ENCODE assay signal across 27 mouse cellular contexts in the genomic region with DNA sequence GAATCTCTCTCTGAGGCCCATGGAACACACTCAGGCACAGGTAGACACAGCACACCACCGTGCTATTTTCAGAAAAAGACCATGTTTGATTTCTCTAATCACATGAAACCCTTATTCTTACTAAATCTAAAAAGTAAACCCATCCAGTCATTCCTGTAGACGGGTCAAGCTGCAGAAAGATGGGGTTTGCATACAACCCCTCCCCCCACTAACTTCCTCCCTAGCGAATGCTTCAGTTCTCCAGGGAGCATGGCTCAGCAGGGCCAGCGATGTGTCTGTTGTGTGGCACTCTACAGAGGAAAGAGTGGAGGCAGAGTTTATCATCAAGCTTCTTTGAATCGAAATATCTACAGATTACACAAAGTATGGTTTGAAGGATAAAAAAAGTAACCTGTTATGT.
"Had no signal": no experiment of that assay in that cellular context is flagged by ENCODE, and none has a peak within 500 bp of the region (broad histone marks: within the 10 kb centered on the region; RNA-seq: fewer than 3 reads in every experiment).

No protein-coding gene starts in this region.

- H3K27ac ChIP-seq: embryonic facial prominence, embryonic 10.5 days; embryonic facial prominence, embryonic 12.5 days; embryonic facial prominence, embryonic 13.5 days; embryonic facial prominence, embryonic 15.5 days; forebrain, embryonic 10.5 days; forebrain, embryonic 13.5 days; forebrain, embryonic 15.5 days; gastrocnemius, adult 2 months; heart, adult 2 months; heart, embryonic 10.5 days had no signal

- DNase-seq: cerebellum, adult 9-10 months; cerebellum, adult 9-11 months; cerebellum, postnatal 10 days; cerebellum, postnatal 14 days; cerebellum, postnatal 25 days; embryo, embryonic 11 days; forebrain, postnatal 0 days; gastrocnemius, adult 2 months; gastrocnemius, postnatal 10 days; gastrocnemius, postnatal 14 days; gastrocnemius, postnatal 25 days; gastrocnemius, postnatal 36 days; heart, adult 18-20 months; heart, adult 2 months had no signal

- H3K4me2 ChIP-seq: embryonic facial prominence, embryonic 12.5 days; embryonic facial prominence, embryonic 13.5 days; embryonic facial prominence, embryonic 15.5 days; forebrain, embryonic 13.5 days; forebrain, embryonic 15.5 days; heart, embryonic 11.5 days; heart, embryonic 12.5 days had no signal

- H3K27me3 ChIP-seq: embryonic facial prominence, embryonic 12.5 days; embryonic facial prominence, embryonic 13.5 days; embryonic facial prominence, embryonic 15.5 days; forebrain, embryonic 13.5 days; forebrain, embryonic 15.5 days; heart, embryonic 12.5 days had no signal

- ATAC-seq: forebrain, embryonic 13.5 days; forebrain, embryonic 14.5 days; forebrain, embryonic 15.5 days; forebrain, embryonic 16.5 days; forebrain, postnatal 0 days had no signal

- H3K9me3 ChIP-seq: embryonic facial prominence, embryonic 10.5 days; embryonic facial prominence, embryonic 12.5 days; embryonic facial prominence, embryonic 13.5 days; embryonic facial prominence, embryonic 15.5 days; forebrain, embryonic 10.5 days; forebrain, embryonic 13.5 days; forebrain, embryonic 15.5 days; heart, embryonic 10.5 days; heart, embryonic 12.5 days had no signal

- H3K9ac ChIP-seq: embryonic facial prominence, embryonic 12.5 days; embryonic facial prominence, embryonic 13.5 days; embryonic facial prominence, embryonic 15.5 days; forebrain, embryonic 13.5 days; forebrain, embryonic 15.5 days; forebrain, postnatal 0 days; heart, embryonic 12.5 days had no signal

- H3K4me1 ChIP-seq: embryonic facial prominence, embryonic 10.5 days; embryonic facial prominence, embryonic 12.5 days; forebrain, embryonic 10.5 days had no signal

- H3K4me3 ChIP-seq: embryonic facial prominence, embryonic 10.5 days; embryonic facial prominence, embryonic 12.5 days; embryonic facial prominence, embryonic 13.5 days; embryonic facial prominence, embryonic 15.5 days; erythroblast, embryonic 14.5 days; forebrain, embryonic 10.5 days; forebrain, embryonic 13.5 days; forebrain, embryonic 15.5 days; gastrocnemius, adult 2 months; heart, adult 2 months; heart, embryonic 10.5 days; heart, embryonic 12.5 days had no signal
